Comparison of ENCODE assay signal across 8 mouse cellular contexts in the genomic region with DNA sequence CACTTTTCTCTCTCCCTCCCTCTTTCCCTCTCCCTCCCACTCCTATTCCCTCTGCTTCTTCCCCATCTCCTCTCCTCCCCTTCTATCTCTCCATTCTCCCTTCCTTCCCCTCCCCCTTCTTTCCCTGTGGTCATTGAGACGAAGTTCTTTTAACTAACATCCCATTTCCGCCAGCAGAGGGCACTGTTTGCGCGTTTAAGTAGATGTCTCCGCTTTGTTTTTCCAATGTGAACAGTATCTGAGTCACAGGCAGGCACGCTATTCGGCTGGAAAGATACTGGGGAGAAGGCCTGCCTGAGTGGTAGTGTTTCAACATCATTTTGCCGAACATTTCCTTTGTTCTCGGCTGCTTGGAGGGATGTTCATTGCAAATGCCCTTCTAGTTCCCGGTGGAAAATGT.
DNase-seq lines count a peak whose midpoint lies in the region; ATAC-seq lines count a peak whose summit lies in the region.

No protein-coding gene starts in this region.

- H3K9me3 ChIP-seq in intestine, embryonic 16.5 days (ENCODE audit: control insufficient read depth, low read length): no peaks in the 10 kb centered on the region
- H3K9me3 ChIP-seq in midbrain, embryonic 10.5 days (replicated peaks): no peaks in the 10 kb centered on the region

- no peaks in the 10 kb centered on the region for H3K36me3 ChIP-seq in intestine, embryonic 16.5 days (ENCODE audit: control insufficient read depth, insufficient read depth, low read length)
- H3K36me3 ChIP-seq in midbrain, embryonic 10.5 days: no peaks in the 10 kb centered on the region

- no peak overlapping the region for H3K4me2 ChIP-seq in intestine, embryonic 16.5 days (ENCODE audit: low read depth, low read length)

- 2% methylated on average over 10 of the region's 10 CpGs for WGBS in intestine, embryonic 16.5 days
- WGBS in midbrain, embryonic 10.5 days: 5% methylated on average over 10 of the region's 10 CpGs

- ATAC-seq in intestine, embryonic 16.5 days: peak; percentile 85

- H3K9ac ChIP-seq in intestine, embryonic 16.5 days (ENCODE audit: low read depth, low read length): no peak overlapping the region

- H3K27me3 ChIP-seq in intestine, embryonic 16.5 days (replicated peaks; ENCODE audit: control insufficient read depth, insufficient read depth, low read length): no peaks in the 10 kb centered on the region
- H3K27me3 ChIP-seq in midbrain, embryonic 10.5 days (ENCODE audit: low read depth, poor library complexity, severe bottlenecking): no peaks in the 10 kb centered on the region

- no peak overlapping the region for H3K4me3 ChIP-seq in intestine, embryonic 16.5 days (ENCODE audit: low read length)
- no peak overlapping the region for H3K4me3 ChIP-seq in midbrain, embryonic 10.5 days

- intact Hi-C loops in left cerebral cortex, postnatal 25 days (cut with DNase I): loop anchor here (1.0 to 10.0 kb wide), 6 partner anchors 82 to 1125 kb away; a partner anchor contains a TSS

- peak; percentile 91 for DNase-seq in adrenal gland, adult 2 months
- peak; percentile 93 for DNase-seq in embryo, embryonic 11.5 days (ENCODE audit: low read depth, low spot score)
- peak; percentile 41 for DNase-seq in gonadal fat pad, adult 2 months (ENCODE audit: low read depth)
- DNase-seq in left cerebral cortex, postnatal 25 days (ENCODE audit: low spot score in 2 of 2): peak; percentile 90 to 97
- peak; percentile 88 for DNase-seq in midbrain, embryonic 10.5 days (ENCODE audit: low spot score)
- DNase-seq in right cerebral cortex, postnatal 36 days (ENCODE audit: low spot score in 2 of 2): peak; percentile 80 to 88
- peak; percentile 82 for DNase-seq in yolk sac, embryonic 10.5 days (ENCODE audit: low spot score)

- H3K4me1 ChIP-seq in intestine, embryonic 16.5 days (ENCODE audit: control insufficient read depth, insufficient read depth, low read length): peaks cover 3% of the 10 kb centered on the region; the same call in 1 of the 2 replicates
- peaks cover 11% of the 10 kb centered on the region; the same call in 1 of the 2 replicates for H3K4me1 ChIP-seq in midbrain, embryonic 10.5 days

- H3K27ac ChIP-seq in intestine, embryonic 16.5 days (ENCODE audit: low read length): no peak overlapping the region
- H3K27ac ChIP-seq in midbrain, embryonic 10.5 days (replicated peaks): 0 out of 2 replicates have a peak overlapping the region, but pooled peaks have one; percentile 2

Comparison
In these comparisons a context has a peak if more than half of its experiments do, and no peak if none do; other contexts are left out.
1. DNase-seq: peak in every context shown above with its lines; median percentile 94 in left cerebral cortex, postnatal 25 days; 93 in embryo, embryonic 11.5 days; 91 in adrenal gland, adult 2 months; 88 in midbrain, embryonic 10.5 days; 84 in right cerebral cortex, postnatal 36 days; 82 in yolk sac, embryonic 10.5 days; 41 in gonadal fat pad, adult 2 months.